Mouse (Mus musculus) B cell, adult 2 months (primary cell): ENCODE measurements around the gene Cyp4a12a.
"Not testable (repeated sequence)": the region's sequence is repeated elsewhere in the genome, so short reads cannot be mapped to it uniquely, and the experiment has no call there.

Experiments used
- DNase-seq, 2 experiments: peaks; one replicate each; pipeline ENCODE4 v3.0.0; 2022

The Cyp4a12a gene

GRCm38 (mm10) chr4:115298746-115299145 lies at the start of gene Cyp4a12a:
Gene Cyp4a12a, plus strand, starts transcription at chr4:115299046.
- DNase-seq = not testable (repeated sequence)

GRCm38 (mm10) chr4:115264687-115265569 lies 33.9 kb upstream of the Cyp4a12a start:
- DNase-seq = not testable (repeated sequence)

GRCm38 (mm10) chr4:115278215-115278982 lies 20.4 kb upstream of the Cyp4a12a start:
- not testable (repeated sequence) for DNase-seq

- no peak for DNase-seq
These were observed 18.5 kb upstream of the Cyp4a12a start for GRCm38 (mm10) chr4:115280342-115280741.

- DNase-seq = not testable (repeated sequence)
These were observed 18.1 kb upstream of the Cyp4a12a start for GRCm38 (mm10) chr4:115280779-115281178.

GRCm38 (mm10) chr4:115281231-115281767 lies 17.5 kb upstream of the Cyp4a12a start:
- DNase-seq = not testable (repeated sequence)

- not testable (repeated sequence) for DNase-seq
These were observed 26.9 kb downstream of the Cyp4a12a start for GRCm38 (mm10) chr4:115325722-115326121.

- not testable (repeated sequence) for DNase-seq
These were observed 66.8 kb downstream of the Cyp4a12a start for GRCm38 (mm10) chr4:115365624-115366023.

- DNase-seq = not testable (repeated sequence)
These were observed 69.2 kb downstream of the Cyp4a12a start for GRCm38 (mm10) chr4:115368067-115368466.
